Mouse (Mus musculus) right cerebral cortex, adult 18-20 months (tissue): ENCODE results near the gene Gpr157.
A peak's percentile ranks its signal among the peaks of the same experiment; 100 is the strongest.

Experiments used
- DNase-seq: peaks from one replicate; pipeline ENCODE4 v3.0.0; 2022; ENCODE audit warnings: mixed read lengths

Gene Gpr157

DNA sequence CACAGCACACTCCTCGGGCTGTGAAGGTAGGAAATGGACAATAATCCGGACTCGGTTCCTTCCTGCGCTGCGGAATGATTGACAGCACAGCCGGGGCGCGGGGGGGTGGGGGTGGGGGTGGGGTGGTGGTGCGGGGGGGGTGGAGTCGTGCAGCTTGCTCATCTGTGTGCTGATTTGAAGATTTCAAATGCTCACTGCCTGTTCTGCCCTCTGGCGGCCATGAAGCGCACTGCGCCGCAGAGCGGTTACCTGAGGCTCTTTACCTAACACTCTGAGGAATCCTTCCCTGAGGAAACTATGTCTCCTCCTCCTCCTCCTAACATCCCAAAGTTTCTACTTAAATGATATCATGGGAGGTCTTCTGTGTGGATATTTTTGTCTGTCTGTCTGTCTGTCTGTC is 25.7 kb downstream of the Gpr157 start:
- peak; percentile 59 for DNase-seq

- no peak for DNase-seq
Observed at GRCm38 (mm10) chr4:150114505-150115061, 27.4 kb downstream of the Gpr157 start.

DNA sequence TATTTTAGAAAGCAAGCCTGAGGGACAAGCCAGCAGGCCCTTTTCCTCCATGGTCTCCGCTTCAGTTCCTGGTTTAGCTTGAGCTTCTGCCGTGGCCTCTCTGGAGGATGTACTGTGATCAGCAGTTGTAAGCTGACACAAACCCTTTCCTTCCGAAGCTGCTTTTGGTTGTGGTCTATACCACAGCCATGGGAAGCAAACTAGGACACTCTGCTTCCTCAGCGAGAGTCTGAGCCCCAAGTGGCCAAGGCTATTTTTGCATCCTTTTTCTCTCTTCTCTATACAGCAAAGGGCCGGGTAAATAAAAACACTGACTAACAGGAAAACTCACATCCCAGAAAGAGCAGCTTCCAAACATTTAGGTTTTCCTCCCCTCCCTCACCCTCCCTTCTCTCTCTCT is 30.1 kb downstream of the Gpr157 start:
- peak; percentile 25 for DNase-seq

DNA sequence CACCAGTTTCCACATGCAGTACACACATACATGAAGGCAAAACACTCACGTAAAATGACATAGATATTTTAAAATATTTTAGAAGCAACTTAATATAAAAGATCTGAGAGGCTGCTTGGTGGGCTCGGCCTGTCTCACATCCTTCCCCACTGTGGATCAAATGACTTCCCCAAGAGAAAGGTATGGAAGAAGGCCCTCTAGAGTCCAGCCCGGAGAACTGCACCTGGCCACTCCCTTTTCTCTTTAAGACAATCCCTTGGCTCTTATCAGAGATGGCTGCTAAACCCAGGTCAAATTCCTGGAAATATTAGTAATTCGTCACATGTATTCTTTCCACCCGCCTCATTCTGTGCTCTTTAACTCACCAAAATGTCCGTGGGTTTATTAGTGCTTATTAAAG is 31.0 kb downstream of the Gpr157 start:
- DNase-seq = no peak

GRCm38 (mm10) chr4:150119055-150119454 is 31.9 kb downstream of the Gpr157 start, which contains the start of gene Slc2a5:
Gene Slc2a5 (plus strand): TSS chr4:150119283.
- no peak for DNase-seq

- DNase-seq = no peak
Observed at GRCm38 (mm10) chr4:150119640-150120039, 32.5 kb downstream of the Gpr157 start.

- DNase-seq = no peak
Observed at GRCm38 (mm10) chr4:150120173-150120833, 33.1 kb downstream of the Gpr157 start.

DNA sequence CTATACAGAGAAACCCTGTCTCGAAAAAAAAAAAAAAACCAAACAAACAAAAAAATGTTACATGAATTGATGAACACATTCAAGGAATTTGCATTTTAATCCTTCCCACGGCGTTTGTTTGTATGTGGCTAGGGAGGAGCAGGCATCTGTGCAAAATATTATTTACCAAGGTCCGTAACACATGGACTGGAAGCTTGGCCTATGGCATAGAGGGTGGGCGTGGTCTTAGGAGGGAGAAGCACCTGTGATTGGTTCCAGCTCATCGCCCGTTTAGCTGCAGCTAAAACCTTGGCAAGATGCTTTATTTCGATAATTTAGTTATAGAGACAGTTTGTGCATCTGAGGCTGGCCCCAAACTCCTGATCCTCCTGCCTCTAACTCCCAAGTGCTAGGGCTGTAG is 34.3 kb downstream of the Gpr157 start:
- no peak for DNase-seq

DNA sequence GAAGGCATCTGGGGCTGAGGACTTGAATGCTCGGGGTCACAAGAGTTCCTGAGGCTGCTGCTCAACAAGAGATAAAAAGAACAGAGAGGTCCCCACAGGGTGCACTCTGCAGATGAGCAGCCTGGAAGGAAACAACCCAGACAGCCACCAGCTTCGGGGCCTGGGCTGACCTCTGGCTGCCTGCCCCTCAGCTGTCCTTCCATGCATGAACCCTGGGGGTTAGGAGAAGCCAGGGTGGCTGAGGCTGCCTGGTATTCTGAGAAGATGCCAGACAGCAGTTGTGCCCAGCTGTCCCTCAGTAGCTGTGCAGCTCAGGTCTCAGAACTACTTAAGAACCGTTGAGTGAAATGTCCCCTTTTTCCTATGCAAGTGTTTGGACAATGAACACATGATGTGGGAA is 35.3 kb downstream of the Gpr157 start:
- no peak for DNase-seq

GRCm38 (mm10) chr4:150126373-150126772 is 39.2 kb downstream of the Gpr157 start:
- DNase-seq = no peak

DNA sequence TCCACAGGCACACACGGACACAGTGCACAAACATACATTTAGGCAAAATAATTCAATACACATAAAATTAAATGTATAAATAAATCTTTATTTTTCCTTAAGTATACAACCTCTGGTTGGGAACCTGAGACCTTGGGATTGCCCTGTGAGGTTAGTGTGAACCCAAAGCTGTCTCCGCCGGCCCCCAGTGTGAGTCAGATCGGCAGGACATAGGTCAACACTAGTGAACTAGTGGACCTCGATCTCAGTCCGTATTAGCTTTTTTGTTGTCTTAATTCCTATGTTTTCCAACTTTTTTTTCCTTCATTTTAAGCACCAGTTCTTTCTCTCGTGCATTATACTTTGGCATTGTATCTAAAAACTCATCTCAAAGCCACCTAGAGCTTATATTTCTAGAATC is 40.7 kb downstream of the Gpr157 start:
- no peak for DNase-seq

- no peak for DNase-seq
Observed at GRCm38 (mm10) chr4:150128571-150128970, 41.4 kb downstream of the Gpr157 start.

DNA sequence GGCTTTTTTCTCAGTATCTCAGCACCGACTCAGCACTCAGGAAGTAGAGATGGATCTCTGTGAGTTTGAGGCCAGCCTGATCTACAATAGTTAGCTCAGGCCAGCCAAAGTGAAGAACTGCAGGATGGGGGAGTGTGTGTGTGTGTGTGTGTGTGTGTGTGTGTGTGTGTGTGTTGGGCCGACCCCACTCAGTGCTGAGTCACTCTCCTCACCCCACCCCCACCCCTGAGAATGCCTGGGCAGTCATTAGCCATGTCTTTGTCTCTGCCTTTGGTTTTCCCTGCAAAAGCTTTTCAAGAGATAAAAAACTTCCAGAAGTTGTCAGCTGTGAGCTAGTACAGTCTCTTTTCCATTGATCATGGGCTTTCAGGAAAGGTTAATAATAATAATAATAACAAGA is 43.5 kb downstream of the Gpr157 start:
- no peak for DNase-seq

- DNase-seq = no peak
Observed at GRCm38 (mm10) chr4:150132692-150133271, 45.6 kb downstream of the Gpr157 start.

DNA sequence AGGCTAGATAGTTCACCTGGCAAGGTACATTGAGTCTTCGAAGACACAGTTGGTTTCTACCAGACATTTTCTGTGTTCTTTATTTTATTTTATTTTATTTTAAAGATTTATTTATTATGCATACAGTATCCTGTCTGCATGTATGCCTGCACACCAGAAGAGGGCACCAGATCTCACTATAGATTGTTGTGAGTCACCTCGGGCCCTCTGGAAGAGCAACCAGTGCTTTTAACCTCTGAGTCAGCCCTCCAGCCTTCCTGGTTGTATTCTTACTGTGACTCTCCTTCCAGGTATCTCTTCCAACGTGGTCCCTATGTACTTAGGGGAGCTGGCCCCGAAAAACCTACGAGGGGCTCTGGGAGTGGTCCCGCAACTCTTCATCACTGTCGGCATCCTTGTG is 48.1 kb downstream of the Gpr157 start:
- no peak for DNase-seq

GRCm38 (mm10) chr4:150136693-150137092 is 49.5 kb downstream of the Gpr157 start:
- peak; percentile 57 for DNase-seq

GRCm38 (mm10) chr4:150137368-150138083 is 50.4 kb downstream of the Gpr157 start:
- DNase-seq = no peak

DNA sequence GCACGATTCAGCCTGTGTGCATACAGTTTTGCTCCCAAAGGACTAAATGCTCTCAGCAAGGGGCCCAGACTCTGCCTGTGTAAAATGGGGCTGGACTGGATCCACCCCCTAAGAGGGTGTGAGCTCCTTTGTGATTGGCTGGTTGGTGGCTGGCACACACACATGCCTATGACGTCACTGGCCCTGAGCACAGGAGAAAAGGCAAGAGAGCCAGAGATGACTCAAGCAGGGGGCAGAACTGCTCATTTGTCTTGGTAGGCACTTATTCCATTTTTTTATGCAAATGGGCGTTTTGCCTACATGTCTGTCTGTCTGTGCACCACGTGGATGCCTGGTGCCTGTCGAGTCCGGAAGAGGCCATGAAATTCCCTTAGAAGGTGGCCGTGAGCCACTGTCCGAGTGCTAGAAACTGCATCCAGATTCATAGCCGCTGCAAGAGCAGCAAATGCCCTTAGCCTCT is 50.9 kb downstream of the Gpr157 start:
- peak; percentile 59 for DNase-seq

GRCm38 (mm10) chr4:150139090-150139489 is 51.9 kb downstream of the Gpr157 start:
- DNase-seq = no peak

GRCm38 (mm10) chr4:150140346-150140745 is 53.2 kb downstream of the Gpr157 start:
- DNase-seq = no peak

- DNase-seq = no peak
Observed at GRCm38 (mm10) chr4:150144242-150144641, 57.1 kb downstream of the Gpr157 start.

DNA sequence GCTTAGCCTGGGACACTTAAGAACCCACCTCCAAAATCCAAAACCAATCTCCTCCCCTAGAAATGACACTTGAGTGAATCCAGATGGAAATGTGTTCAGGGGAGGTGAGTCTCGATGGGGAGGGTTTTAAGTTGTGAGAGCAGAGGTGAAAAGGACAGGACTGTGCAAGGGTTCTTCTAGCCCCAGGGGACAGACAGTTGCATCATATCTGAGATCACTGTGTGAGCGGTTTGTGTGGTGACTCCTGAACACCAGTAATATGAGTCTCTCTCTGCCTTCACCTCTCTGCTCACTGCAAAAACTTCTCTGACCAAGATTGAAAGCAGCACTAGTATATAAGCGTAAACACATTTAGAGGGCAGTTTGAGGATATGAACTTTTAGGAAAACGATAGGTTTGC is 59.1 kb downstream of the Gpr157 start:
- no peak for DNase-seq

- DNase-seq = no peak
Observed at GRCm38 (mm10) chr4:150151045-150151444, 63.9 kb downstream of the Gpr157 start.

GRCm38 (mm10) chr4:150152483-150152882 is 65.3 kb downstream of the Gpr157 start:
- DNase-seq = no peak
